Mouse (Mus musculus) G1E (cell line): ENCODE results near the gene Nsd1.

Source experiments
- CTCF ChIP-seq: IDR thresholded peaks from 2 replicates; pipeline ENCODE4 v1.5.1; 2012; ENCODE audit warnings: low read depth, low read length, inconsistent platforms, mixed read lengths
- GATA1 ChIP-seq: IDR thresholded peaks from 2 replicates; pipeline ENCODE4 v1.6.1; 2012; ENCODE audit warnings: borderline replicate concordance, low read length, inconsistent platforms, mixed read lengths
- POLR2AphosphoS5 ChIP-seq: IDR thresholded peaks from 2 replicates; pipeline ENCODE4 v1.6.1; 2012; ENCODE audit warnings: low read depth, low read length, inconsistent platforms; ENCODE audit not compliant: insufficient replicate concordance
- TAL1 ChIP-seq: conservative IDR thresholded peaks from 2 replicates; pipeline ENCODE4 v1.6.1; 2012; ENCODE audit warnings: low read depth, low read length, inconsistent platforms, mixed read lengths

DNA sequence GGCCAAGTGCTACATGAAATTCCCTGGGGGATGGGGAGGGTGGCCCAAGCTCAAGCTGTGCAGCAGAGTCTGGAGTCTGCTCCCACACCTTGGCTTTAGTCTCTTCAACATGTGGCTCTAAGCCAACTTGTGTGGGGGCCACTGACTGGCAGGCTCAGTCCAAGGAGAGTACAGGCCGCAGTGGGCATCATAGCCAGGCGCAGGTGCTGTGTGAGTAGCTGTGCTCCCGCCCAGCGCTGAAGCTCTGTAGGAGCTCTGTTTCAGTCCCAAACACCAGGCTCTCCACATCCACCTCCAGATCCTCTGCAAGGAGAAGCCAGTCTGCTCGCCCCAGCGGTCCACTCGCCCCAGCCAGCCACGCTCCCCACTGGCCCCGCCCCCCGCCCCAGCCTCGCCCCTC is 116.0 kb downstream of the Nsd1 start:
- TF ChIP-seq TAL1 (no peak), CTCF (no peak), GATA1 (no peak), POLR2AphosphoS5 (no peak)
